8 mouse cellular contexts compared by ENCODE assay signal in the genomic region with DNA sequence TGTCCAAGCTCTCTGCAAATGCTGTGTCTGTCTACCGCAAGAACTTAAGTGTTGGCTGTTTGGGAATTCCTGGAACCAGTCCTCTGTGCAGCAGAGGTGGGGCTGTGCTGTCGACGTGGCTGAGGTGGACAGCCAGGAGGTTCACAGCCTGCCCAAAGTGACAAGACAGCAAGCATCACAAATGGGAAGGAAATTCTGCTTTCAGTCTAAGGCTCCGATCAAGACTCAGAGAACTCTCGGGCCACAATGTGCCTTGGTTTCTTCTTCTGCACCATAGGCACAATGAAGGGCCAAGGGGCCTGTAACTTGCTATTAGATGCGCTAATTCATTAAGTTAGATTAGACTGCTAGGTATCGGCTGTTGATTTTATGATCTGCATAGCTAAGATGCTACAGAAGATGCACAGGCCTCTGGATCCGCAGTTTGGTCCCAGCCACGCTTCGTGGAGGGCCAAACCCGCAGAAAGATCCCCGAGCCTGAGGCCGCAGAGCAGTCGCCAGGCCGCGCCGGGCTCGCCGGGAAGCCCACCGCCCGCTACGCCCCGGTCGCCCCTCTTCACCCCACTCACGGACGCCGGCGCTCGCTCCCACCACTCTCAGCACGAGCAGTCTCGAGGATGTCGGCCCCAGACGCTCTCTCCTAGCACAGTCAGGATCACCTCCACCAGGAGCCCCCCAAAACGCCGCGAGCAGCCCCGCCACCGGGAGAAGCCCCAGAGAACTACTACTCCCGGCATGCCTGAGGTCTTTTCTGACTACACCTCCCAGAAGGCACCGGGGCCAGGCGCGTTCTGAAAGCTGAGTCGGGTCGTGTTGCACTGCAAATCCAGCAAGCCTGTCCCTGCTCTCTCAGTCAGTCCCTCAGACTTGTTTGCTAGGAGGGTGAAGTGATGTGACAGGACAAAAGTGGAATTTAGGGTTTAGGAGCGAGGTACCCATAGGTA. TPM values are rescaled to one million over a fixed set of nuclear protein-coding genes. Genes with fewer than 3 reads are reported as not detected.
A peak's percentile ranks its signal among the peaks of the same experiment; 100 is the strongest.
DNase-seq lines count a peak whose midpoint lies in the region; ATAC-seq and TF ChIP-seq lines count a peak whose summit lies in the region.

A gene (minus strand): TSS at position 715 of the 944 bp plus-strand sequence.

- H3K36me3 ChIP-seq in embryonic facial prominence, embryonic 12.5 days, result peaks cover 33% of the 10 kb centered on the region
- peaks cover 37% of the 10 kb centered on the region for H3K36me3 ChIP-seq in limb, embryonic 13.5 days
- H3K36me3 ChIP-seq in midbrain, embryonic 15.5 days (replicated peaks), result peaks cover 28% of the 10 kb centered on the region
- no peaks in the 10 kb centered on the region; the same call in 1 of the 2 replicates for H3K36me3 ChIP-seq in spleen, adult 2 months (ENCODE audit: control insufficient read depth, insufficient read depth, low read length)

- peak within 1 kb of the TSS; percentile 77 for H3K4me3 ChIP-seq in embryonic facial prominence, embryonic 12.5 days
- peak within 1 kb of the TSS; percentile 86 for H3K4me3 ChIP-seq in limb, embryonic 13.5 days
- peak within 1 kb of the TSS; percentile 84 for H3K4me3 ChIP-seq in midbrain, embryonic 15.5 days
- H3K4me3 ChIP-seq in spleen, adult 2 months (ENCODE audit: extremely low read depth, insufficient read depth, insufficient read length), result peak within 1 kb of the TSS; percentile 91

- peak within 1 kb of the TSS; percentile 77 for H3K4me2 ChIP-seq in embryonic facial prominence, embryonic 12.5 days (replicated peaks)
- H3K4me2 ChIP-seq in limb, embryonic 13.5 days (replicated peaks), result peak within 1 kb of the TSS; percentile 79
- peak within 1 kb of the TSS; percentile 67 for H3K4me2 ChIP-seq in midbrain, embryonic 15.5 days

- ATAC-seq in embryonic facial prominence, embryonic 12.5 days (ENCODE audit: insufficient number of reproducible peaks, insufficient read depth, low FRiP score, low TSS enrichment), result peak; percentile 95
- ATAC-seq in limb, embryonic 13.5 days (ENCODE audit: low FRiP score, low read depth), result peak; percentile 97
- ATAC-seq in midbrain, embryonic 15.5 days (replicated peaks), result peak; percentile 98

- no peaks in the 10 kb centered on the region for H3K27me3 ChIP-seq in embryonic facial prominence, embryonic 12.5 days
- H3K27me3 ChIP-seq in limb, embryonic 13.5 days, result no peaks in the 10 kb centered on the region
- H3K27me3 ChIP-seq in midbrain, embryonic 15.5 days (replicated peaks), result no peaks in the 10 kb centered on the region
- H3K27me3 ChIP-seq in spleen, adult 2 months (ENCODE audit: control insufficient read depth, insufficient read depth, low read length), result no peaks in the 10 kb centered on the region

- peak within 1 kb of the TSS; percentile 66 for H3K27ac ChIP-seq in embryonic facial prominence, embryonic 12.5 days
- H3K27ac ChIP-seq in limb, embryonic 13.5 days, result peak within 1 kb of the TSS; percentile 56
- H3K27ac ChIP-seq in midbrain, embryonic 15.5 days, result peak within 1 kb of the TSS; percentile 82
- H3K27ac ChIP-seq in spleen, adult 2 months (ENCODE audit: insufficient read depth, low read length), result no peak within 1 kb of the TSS

- peaks cover 10% of the 10 kb centered on the region for H3K4me1 ChIP-seq in embryonic facial prominence, embryonic 12.5 days
- H3K4me1 ChIP-seq in limb, embryonic 13.5 days, result peaks cover 15% of the 10 kb centered on the region
- H3K4me1 ChIP-seq in midbrain, embryonic 15.5 days, result peaks cover 16% of the 10 kb centered on the region
- peaks cover 5% of the 10 kb centered on the region; the same call in 1 of the 2 replicates for H3K4me1 ChIP-seq in spleen, adult 2 months (ENCODE audit: control insufficient read depth, insufficient read depth, insufficient read length)

- TF ChIP-seq POLR2A in spleen, adult 2 months (IDR thresholded peaks at IDR 0.05; ENCODE audit: low read depth, low read length), result peak; percentile 43

- H3K9ac ChIP-seq in embryonic facial prominence, embryonic 12.5 days, result peak within 1 kb of the TSS; percentile 87
- peak within 1 kb of the TSS; percentile 91 for H3K9ac ChIP-seq in limb, embryonic 13.5 days
- H3K9ac ChIP-seq in midbrain, embryonic 15.5 days, result peak within 1 kb of the TSS; percentile 87

- 1% methylated on average over 45 of the region's 45 CpGs for WGBS in embryonic facial prominence, embryonic 12.5 days
- WGBS in limb, embryonic 13.5 days, result 1% methylated on average over 45 of the region's 45 CpGs
- under 1% methylated on average over 45 of the region's 45 CpGs for WGBS in midbrain, embryonic 15.5 days
- WGBS in spleen, adult 2 months, result 2% methylated on average over 45 of the region's 45 CpGs

- H3K9me3 ChIP-seq in embryonic facial prominence, embryonic 12.5 days, result no peaks in the 10 kb centered on the region
- no peaks in the 10 kb centered on the region for H3K9me3 ChIP-seq in limb, embryonic 13.5 days
- no peaks in the 10 kb centered on the region for H3K9me3 ChIP-seq in midbrain, embryonic 15.5 days

- no peak for TF ChIP-seq CTCF in spleen, adult 2 months (IDR thresholded peaks at IDR 0.05; ENCODE audit: extremely low read depth, insufficient read depth, insufficient read length, insufficient replicate concordance)

- peak; percentile 65 for DNase-seq in 3134 (ENCODE audit: extremely low read depth, insufficient read length, low spot score)
- DNase-seq in adrenal gland, postnatal 36 days, result peak; percentile 88 to 91
- DNase-seq in heart, adult 8-10 months (ENCODE audit: low spot score), result peak; percentile 87
- peak; percentile 85 for DNase-seq in kidney, adult 9 months
- peak; percentile 26 to 83 for DNase-seq in spleen, adult 2 months (ENCODE audit: low read depth in 1 of 2, low spot score in 2 of 2)

RNA-seq across cellular contexts. Expression of the gene that starts here (rescaled TPM):
- total RNA-seq in adrenal gland, postnatal 36 days (2021), result 1 to 10 TPM; 4.0 to 6.2 TPM
- 53.7 and 54.5 TPM in 2 replicates for polyA plus RNA-seq in embryonic facial prominence, embryonic 12.5 days (2016; fragmentation: Nextera tagmentation; extraction: Ambion mirVana)
- total RNA-seq in heart, adult 8-10 months (2022), result 1 to 10 TPM; 2.3 to 3.6 (median 2.5) TPM
- 53.1 and 67.6 TPM in 2 replicates for polyA plus RNA-seq in limb, embryonic 13.5 days (2015; fragmentation: Nextera tagmentation; extraction: Ambion mirVana)
- 62.3 and 64.4 TPM in 2 replicates for polyA plus RNA-seq in midbrain, embryonic 15.5 days (2015; fragmentation: Nextera tagmentation; extraction: Ambion mirVana)
- 0.76 and 1.2 TPM in 2 replicates for polyA plus RNA-seq in spleen, adult 2 months (2012; rRNA removed)

Comparison
In these comparisons a context has a peak if more than half of its experiments do, and no peak if none do; other contexts are left out.
1. RNA of the gene that starts here (polyA plus RNA-seq): 53.1 to 67.6 TPM in limb, embryonic 13.5 days, 62.3 to 64.4 TPM in midbrain, embryonic 15.5 days and 53.7 to 54.5 TPM in embryonic facial prominence, embryonic 12.5 days; 0.76 to 1.2 TPM in spleen, adult 2 months; every median in the first group is over 10 times any median in the second.
2. Peak in every context shown above with its lines, with median percentiles within 50 percentile points of each other: DNase-seq, ATAC-seq, H3K4me2 ChIP-seq, H3K4me3 ChIP-seq and H3K9ac ChIP-seq.